Mouse (Mus musculus): ENCODE results near the gene Pkn3. TPM values are rescaled to one million over a fixed set of nuclear protein-coding genes. Genes with fewer than 3 reads are reported as not detected.

The Pkn3 gene
- total RNA-seq (2021): 1 to 10 TPM; 2.9 to 3.6 TPM
- long read RNA-seq, experiment 1, partial matches to known transcripts: 0 of 5 reads
- long read RNA-seq, experiment 1, other reads (novel, unspliced or antisense): 1 of 5 reads
- long read RNA-seq, experiment 2, partial matches to known transcripts: 0 of 2 reads
- long read RNA-seq, experiment 2, other reads (novel, unspliced or antisense): 0 of 2 reads

- intact Hi-C loops (cut with DNase I): loop anchor here (1.0 to 2.0 kb wide), 2 partner anchors 19 to 85 kb away; no protein-coding TSS in a partner anchor
- DNase-seq (ENCODE audit: extremely low spot score in 1 of 2, low spot score in 2 of 2): peak; percentile 76 to 80
- TF ChIP-seq CTCF (IDR thresholded peaks at IDR 0.05): peak; percentile 49
- Histone ChIP-seq H3K4me3 (peak within 1 kb of the TSS; percentile 39), H3K27ac (peak within 1 kb of the TSS; percentile 53; the same call in 1 of the 2 replicates)
These were observed at the start of gene Pkn3 for GRCm38 (mm10) chr2:30077502-30078348. Gene Pkn3, plus strand, starts transcription at chr2:30077684.

- no peak overlapping the region for H3K27ac ChIP-seq
- intact Hi-C loops (cut with DNase I): no loop called here
- peak; percentile 52 for TF ChIP-seq CTCF (IDR thresholded peaks at IDR 0.05)
- no peak for DNase-seq (ENCODE audit: extremely low spot score in 1 of 2, low spot score in 2 of 2)
- no peak overlapping the region for H3K4me3 ChIP-seq
These were observed 45.1 kb upstream of the Pkn3 start for GRCm38 (mm10) chr2:30032244-30032846.

GRCm38 (mm10) chr2:30032957-30033356 is 44.5 kb upstream of the Pkn3 start:
- peak in 1 of 2 experiments; percentile 41 for DNase-seq (ENCODE audit: extremely low spot score in 1 of 2, low spot score in 2 of 2)
- Histone ChIP-seq H3K4me3 (no peak overlapping the region), H3K27ac (no peak overlapping the region; the same call in 1 of the 2 replicates)
- TF ChIP-seq CTCF (IDR thresholded peaks at IDR 0.05): no peak
- intact Hi-C loops (cut with DNase I): no loop called here

GRCm38 (mm10) chr2:30037762-30038161 is 39.7 kb upstream of the Pkn3 start:
- TF ChIP-seq CTCF (IDR thresholded peaks at IDR 0.05): no peak
- no peak overlapping the region for H3K4me3 ChIP-seq
- intact Hi-C loops (cut with DNase I): no loop called here
- no peak overlapping the region for H3K27ac ChIP-seq
- no peak for DNase-seq (ENCODE audit: extremely low spot score in 1 of 2, low spot score in 2 of 2)

- intact Hi-C loops (cut with DNase I): no loop called here
- H3K27ac ChIP-seq: no peak overlapping the region
- TF ChIP-seq CTCF (IDR thresholded peaks at IDR 0.05): no peak
These were observed 39.1 kb upstream of the Pkn3 start for GRCm38 (mm10) chr2:30038370-30038769.

GRCm38 (mm10) chr2:30039687-30040086 is 37.8 kb upstream of the Pkn3 start:
- no peak for DNase-seq (ENCODE audit: extremely low spot score in 1 of 2, low spot score in 2 of 2)
- Histone ChIP-seq H3K4me3 (no peak overlapping the region), H3K27ac (no peak overlapping the region)
- TF ChIP-seq CTCF (IDR thresholded peaks at IDR 0.05): no peak
- intact Hi-C loops (cut with DNase I): no loop called here

More at GRCm38 (mm10) chr2:30038370-30038769, 39.1 kb upstream of the Pkn3 start:
- no peak overlapping the region for H3K4me3 ChIP-seq
- DNase-seq (ENCODE audit: extremely low spot score in 1 of 2, low spot score in 2 of 2): no peak

GRCm38 (mm10) chr2:30042445-30042844 is 35.0 kb upstream of the Pkn3 start:
- peak; percentile 65 to 73 for DNase-seq (ENCODE audit: extremely low spot score in 1 of 2, low spot score in 2 of 2)
- H3K4me3 ChIP-seq: no peak overlapping the region
- TF ChIP-seq CTCF (IDR thresholded peaks at IDR 0.05): peak; percentile 79
- no peak overlapping the region for H3K27ac ChIP-seq
- intact Hi-C loops (cut with DNase I): loop anchor here (1.0 kb wide), 1 partner anchor 120 kb away; no protein-coding TSS in a partner anchor

GRCm38 (mm10) chr2:30044550-30044949 is 32.9 kb upstream of the Pkn3 start:
- no peak for TF ChIP-seq CTCF (IDR thresholded peaks at IDR 0.05)
- intact Hi-C loops (cut with DNase I): no loop called here

GRCm38 (mm10) chr2:30047127-30047526 is 30.4 kb upstream of the Pkn3 start:
- intact Hi-C loops (cut with DNase I): no loop called here
- no peak overlapping the region for H3K4me3 ChIP-seq
- no peak overlapping the region for H3K27ac ChIP-seq
- no peak for TF ChIP-seq CTCF (IDR thresholded peaks at IDR 0.05)
- no peak for DNase-seq (ENCODE audit: extremely low spot score in 1 of 2, low spot score in 2 of 2)

More at GRCm38 (mm10) chr2:30044550-30044949, 32.9 kb upstream of the Pkn3 start:
- DNase-seq (ENCODE audit: extremely low spot score in 1 of 2, low spot score in 2 of 2): no peak
- H3K27ac ChIP-seq: no peak overlapping the region
- H3K4me3 ChIP-seq: no peak overlapping the region

GRCm38 (mm10) chr2:30048101-30048501 is 29.4 kb upstream of the Pkn3 start:
- no peak for TF ChIP-seq CTCF (IDR thresholded peaks at IDR 0.05)
- Histone ChIP-seq H3K4me3 (peak overlapping the region; percentile 73), H3K27ac (peak overlapping the region; percentile 99)
- no peak for DNase-seq (ENCODE audit: extremely low spot score in 1 of 2, low spot score in 2 of 2)
- intact Hi-C loops (cut with DNase I): no loop called here

GRCm38 (mm10) chr2:30048699-30049388 is 28.6 kb upstream of the Pkn3 start, which contains the start of gene Wdr34:
Gene Wdr34, minus strand, starts transcription at chr2:30048881.
- Histone ChIP-seq H3K4me3 (peak within 1 kb of the TSS; percentile 73), H3K27ac (peak within 1 kb of the TSS; percentile 99)
- no peak for TF ChIP-seq CTCF (IDR thresholded peaks at IDR 0.05)
- intact Hi-C loops (cut with DNase I): no loop called here
- DNase-seq (ENCODE audit: extremely low spot score in 1 of 2, low spot score in 2 of 2): peak; percentile 98 to 99
